Mouse (Mus musculus) stomach, postnatal 0 days (tissue): ENCODE measurements around the gene Actl6b. TPM values are rescaled to one million over a fixed set of nuclear protein-coding genes. Genes with fewer than 3 reads are reported as not detected.

Experiments
- ATAC-seq: fragments of 200-750 bp; cut with Nextera tagmentation; 2 replicates; pipeline ENCODE4 v1.8.0; 2017; ENCODE audit not compliant: low FRiP score, low TSS enrichment
- DNase-seq: peaks from one replicate; pipeline ENCODE4 v3.0.0-alpha.2; 2016; ENCODE audit warnings: low spot score
- H3K27ac ChIP-seq: fragments of 300-500 bp; sonication (generic); replicated peaks from 2 replicates; pipeline ENCODE4 v1.5.1; 2014; ENCODE audit warnings: mild to moderate bottlenecking, control low read depth
- H3K27me3 ChIP-seq: fragments of 300-500 bp; sonication (generic); 2 replicates; pipeline ENCODE4 v1.6.1; 2014; ENCODE audit warnings: low read length; ENCODE audit not compliant: control insufficient read depth, insufficient read depth
- H3K36me3 ChIP-seq: fragments of 300-500 bp; sonication (generic); 2 replicates; pipeline ENCODE4 v1.6.1; 2014; ENCODE audit warnings: low read length, mixed read lengths; ENCODE audit not compliant: control insufficient read depth, insufficient read depth
- H3K4me1 ChIP-seq: fragments of 300-500 bp; sonication (generic); replicated peaks from 2 replicates; pipeline ENCODE4 v1.6.1; 2014; ENCODE audit warnings: antibody characterized with exemption; ENCODE audit not compliant: control insufficient read depth, insufficient read depth
- H3K4me2 ChIP-seq: fragments of 300-500 bp; sonication (generic); replicated peaks from 2 replicates; pipeline ENCODE4 v1.6.1; 2014; ENCODE audit warnings: low read depth, mild to moderate bottlenecking, control low read depth, moderate library complexity
- H3K4me3 ChIP-seq: fragments of 300-500 bp; sonication (generic); 2 replicates; pipeline ENCODE4 v1.5.1; 2014; ENCODE audit warnings: low read depth, low read length, control low read depth
- H3K9ac ChIP-seq: fragments of 300-500 bp; sonication (generic); 2 replicates; pipeline ENCODE4 v1.6.1; 2014; ENCODE audit warnings: mild to moderate bottlenecking, low read length, control low read depth, mixed read lengths
- H3K9me3 ChIP-seq: fragments of 300-500 bp; sonication (generic); 2 replicates; pipeline ENCODE4 v1.6.1; 2016; ENCODE audit warnings: low read length; ENCODE audit not compliant: control insufficient read depth
- CTCF ChIP-seq: IDR thresholded peaks from 2 replicates; pipeline ENCODE4 v1.5.1; 2016; ENCODE audit warnings: antibody characterized with exemption, low read depth, mild to moderate bottlenecking, moderate library complexity
- EP300 ChIP-seq: optimal IDR thresholded peaks from 2 replicates; pipeline ENCODE3; 2016; ENCODE audit warnings: antibody characterized with exemption
- WGBS: fragments of 180-500 bp; shearing (Covaris S2); extraction: QIAGEN DNeasy Blood & Tissue Kit; methylation state at CpG from one replicate; pipeline ENCODE4 v1.1.7; 2014; 5-methylcytosine and 5-hydroxymethylcytosine counted together
- polyA plus RNA-seq: library from polyadenylated mRNA; unstranded; fragments of >200 nt; fragmentation: Nextera tagmentation; extraction: Ambion mirVana; gene quantifications from 2 replicates; pipeline ENCODE4 v1.2.1, GENCODE M21; 2015

Gene Actl6b
- polyA plus RNA-seq, 1 experiment from 2014 or later: 2.3 TPM

GRCm38 (mm10) chr5:137534762-137535161 is 18.6 kb upstream of the Actl6b start:
- DNase-seq (no peak), ATAC-seq (no peak)
- no peaks in the 10 kb centered on the region for H3K9me3 ChIP-seq
- 93% methylated on average over 3 of the region's 3 CpGs for WGBS
- no peaks in the 10 kb centered on the region for H3K27me3 ChIP-seq
- no peak overlapping the region for H3K4me2 ChIP-seq
- 0 out of 2 replicates have a peak, but pooled peaks cover 3% of the 10 kb centered on the region for H3K36me3 ChIP-seq
- H3K9ac ChIP-seq: no peak overlapping the region
- TF ChIP-seq EP300 (no peak), CTCF (no peak)
- no peak overlapping the region for H3K27ac ChIP-seq
- H3K4me3 ChIP-seq: no peak overlapping the region
- H3K4me1 ChIP-seq: peaks cover 2% of the 10 kb centered on the region

GRCm38 (mm10) chr5:137535318-137535717 is 18.0 kb upstream of the Actl6b start:
- Histone ChIP-seq H3K4me3 (no peak overlapping the region), H3K36me3 (no peaks in the 10 kb centered on the region), H3K4me2 (no peak overlapping the region), H3K27ac (no peak overlapping the region), H3K9me3 (no peaks in the 10 kb centered on the region), H3K4me1 (no peaks in the 10 kb centered on the region; the same call in 1 of the 2 replicates), H3K9ac (no peak overlapping the region), H3K27me3 (no peaks in the 10 kb centered on the region)
- TF ChIP-seq EP300 (no peak), CTCF (no peak)
- 72% methylated on average over 9 of the region's 9 CpGs for WGBS
- no peak for ATAC-seq
- DNase-seq: no peak

GRCm38 (mm10) chr5:137537461-137537860 is 15.9 kb upstream of the Actl6b start:
- H3K4me3 ChIP-seq: no peak overlapping the region
- H3K4me2 ChIP-seq: no peak overlapping the region
- ATAC-seq (no peak), DNase-seq (no peak)
- H3K27me3 ChIP-seq: no peaks in the 10 kb centered on the region
- H3K36me3 ChIP-seq: no peaks in the 10 kb centered on the region
- H3K4me1 ChIP-seq: no peaks in the 10 kb centered on the region
- no peak overlapping the region for H3K27ac ChIP-seq
- no peaks in the 10 kb centered on the region for H3K9me3 ChIP-seq
- TF ChIP-seq CTCF (no peak), EP300 (no peak)
- 50% methylated on average over 4 of the region's 4 CpGs for WGBS
- H3K9ac ChIP-seq: no peak overlapping the region

- no peaks in the 10 kb centered on the region for H3K4me1 ChIP-seq
- WGBS: 44% methylated on average over 7 of the region's 7 CpGs
- no peaks in the 10 kb centered on the region for H3K36me3 ChIP-seq
These were observed 14.0 kb upstream of the Actl6b start for GRCm38 (mm10) chr5:137539291-137539801.

GRCm38 (mm10) chr5:137540991-137541390 is 12.3 kb upstream of the Actl6b start:
- 76% methylated on average over 6 of the region's 6 CpGs for WGBS
- no peak overlapping the region for H3K4me2 ChIP-seq
- H3K9me3 ChIP-seq: no peaks in the 10 kb centered on the region
- H3K4me1 ChIP-seq: no peaks in the 10 kb centered on the region
- H3K27me3 ChIP-seq: no peaks in the 10 kb centered on the region
- TF ChIP-seq EP300: no peak
- no peak for TF ChIP-seq CTCF
- no peak for ATAC-seq
- no peak overlapping the region for H3K27ac ChIP-seq
- no peaks in the 10 kb centered on the region for H3K36me3 ChIP-seq
- no peak for DNase-seq
- no peak overlapping the region for H3K4me3 ChIP-seq
- H3K9ac ChIP-seq: no peak overlapping the region

More at GRCm38 (mm10) chr5:137539291-137539801, 14.0 kb upstream of the Actl6b start:
- ATAC-seq (no peak), DNase-seq (no peak)
- Histone ChIP-seq H3K9me3 (no peaks in the 10 kb centered on the region), H3K27me3 (no peaks in the 10 kb centered on the region), H3K9ac (no peak overlapping the region), H3K4me2 (no peak overlapping the region), H3K4me3 (no peak overlapping the region), H3K27ac (no peak overlapping the region)
- no peak for TF ChIP-seq CTCF
- TF ChIP-seq EP300: no peak

- Histone ChIP-seq H3K4me2 (no peak overlapping the region), H3K4me3 (no peak overlapping the region), H3K4me1 (no peaks in the 10 kb centered on the region), H3K27ac (no peak overlapping the region), H3K27me3 (no peaks in the 10 kb centered on the region), H3K36me3 (no peaks in the 10 kb centered on the region), H3K9me3 (no peaks in the 10 kb centered on the region), H3K9ac (no peak overlapping the region)
- TF ChIP-seq CTCF: no peak
- TF ChIP-seq EP300: no peak
- ATAC-seq: no peak
- no peak for DNase-seq
- WGBS: 68% methylated on average over 5 of the region's 5 CpGs
These were observed 11.4 kb upstream of the Actl6b start for GRCm38 (mm10) chr5:137541768-137542540.
